Mouse (Mus musculus) embryonic fibroblast, embryonic 13.5 days (primary cell): ENCODE measurements around the gene Trpv2. TPM values are rescaled to one million over a fixed set of nuclear protein-coding genes. Genes with fewer than 3 reads are reported as not detected.

Experiments
- H3K27ac ChIP-seq: 2 replicates; pipeline ENCODE4 v1.5.1; 2012; ENCODE audit warnings: low read length, control low read depth, inconsistent platforms; ENCODE audit not compliant: insufficient read depth
- H3K4me1 ChIP-seq: 2 replicates; pipeline ENCODE4 v1.6.1; 2011; ENCODE audit warnings: low read length; ENCODE audit not compliant: control insufficient read depth, insufficient read depth
- H3K4me3 ChIP-seq: 2 replicates; pipeline ENCODE4 v1.5.1; 2011; ENCODE audit warnings: mild to moderate bottlenecking, control low read depth, low read length; ENCODE audit not compliant: insufficient read depth
- CTCF ChIP-seq: IDR thresholded peaks from 2 replicates; pipeline ENCODE4 v1.5.1; 2011; ENCODE audit warnings: mild to moderate bottlenecking, control low read depth, low read length, moderate library complexity, borderline replicate concordance; ENCODE audit not compliant: insufficient read depth
- POLR2A ChIP-seq: IDR thresholded peaks from 2 replicates; pipeline ENCODE4 v1.6.1; 2011; ENCODE audit warnings: low read depth, mild to moderate bottlenecking, control low read depth, low read length, moderate library complexity
- polyA plus RNA-seq: library from polyadenylated mRNA; stranded (reverse); fragments of >200 nt; gene quantifications from 2 replicates; pipeline ENCODE4 v1.2.4, GENCODE M21; 2011; ENCODE audit warnings: low read depth; ENCODE audit not compliant: missing spikeins, insufficient read length

Gene Trpv2
- polyA plus RNA-seq, 1 experiment, result 9.6 TPM

DNA sequence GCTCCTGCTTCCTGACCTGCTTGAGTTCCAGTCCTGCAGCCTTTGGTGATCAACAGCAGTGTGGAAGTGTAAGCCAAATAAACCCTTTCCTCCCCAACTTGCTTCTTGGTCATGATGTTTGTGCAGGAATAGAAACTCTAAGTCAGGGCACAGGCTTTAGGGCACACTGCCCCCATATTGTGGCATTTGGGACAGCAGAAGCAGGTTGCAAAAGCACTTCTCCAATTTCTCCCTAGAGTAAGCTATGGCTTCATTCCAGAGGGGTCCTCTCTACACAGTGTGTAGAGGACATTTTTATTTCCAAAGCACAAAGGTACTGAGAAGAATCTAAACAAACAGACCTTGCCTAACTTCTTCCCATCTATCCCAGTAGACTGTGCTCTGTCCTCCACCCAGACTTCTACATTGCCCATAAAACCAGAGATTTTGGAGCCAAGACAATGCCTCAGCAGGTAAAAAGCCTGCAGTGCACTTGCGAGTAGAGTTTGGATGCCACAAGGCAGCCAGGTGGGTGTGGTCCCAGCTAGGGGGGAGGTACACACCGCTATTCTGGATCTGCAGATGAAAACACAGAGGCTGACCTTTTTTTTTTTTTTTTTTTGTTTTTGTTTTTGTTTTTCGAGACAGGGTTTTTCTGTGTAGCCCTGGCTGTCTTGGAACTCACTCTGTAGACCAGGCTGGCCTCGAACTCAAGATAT is 47.4 kb downstream of the Trpv2 start:
- TF ChIP-seq POLR2A (no peak), CTCF (no peak)
- Histone ChIP-seq H3K4me3 (no peak overlapping the region), H3K4me1 (peaks cover 10% of the 10 kb centered on the region), H3K27ac (no peak overlapping the region)

DNA sequence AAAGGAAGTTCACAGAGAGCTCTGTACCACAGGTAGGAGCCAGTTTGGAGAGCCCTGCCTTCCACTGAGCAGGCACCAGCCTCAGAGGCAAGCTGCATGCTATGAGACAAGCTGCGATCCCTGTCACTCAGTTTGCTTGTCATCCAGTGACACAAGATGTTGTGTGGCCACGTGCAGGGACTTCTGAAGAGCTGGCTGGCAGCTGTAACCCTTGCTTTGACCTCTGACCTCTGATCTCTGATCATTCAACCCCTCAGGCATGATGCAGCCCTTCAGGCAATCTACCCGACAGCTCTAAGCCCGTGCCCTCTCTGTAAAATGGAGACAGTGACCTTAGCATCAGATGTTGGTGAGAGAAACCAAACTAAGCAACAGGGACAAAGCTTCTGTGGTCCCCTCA is 48.6 kb downstream of the Trpv2 start:
- Histone ChIP-seq H3K4me1 (peaks cover 10% of the 10 kb centered on the region), H3K27ac (no peak overlapping the region), H3K4me3 (no peak overlapping the region)
- TF ChIP-seq CTCF, result no peak
- no peak for TF ChIP-seq POLR2A

DNA sequence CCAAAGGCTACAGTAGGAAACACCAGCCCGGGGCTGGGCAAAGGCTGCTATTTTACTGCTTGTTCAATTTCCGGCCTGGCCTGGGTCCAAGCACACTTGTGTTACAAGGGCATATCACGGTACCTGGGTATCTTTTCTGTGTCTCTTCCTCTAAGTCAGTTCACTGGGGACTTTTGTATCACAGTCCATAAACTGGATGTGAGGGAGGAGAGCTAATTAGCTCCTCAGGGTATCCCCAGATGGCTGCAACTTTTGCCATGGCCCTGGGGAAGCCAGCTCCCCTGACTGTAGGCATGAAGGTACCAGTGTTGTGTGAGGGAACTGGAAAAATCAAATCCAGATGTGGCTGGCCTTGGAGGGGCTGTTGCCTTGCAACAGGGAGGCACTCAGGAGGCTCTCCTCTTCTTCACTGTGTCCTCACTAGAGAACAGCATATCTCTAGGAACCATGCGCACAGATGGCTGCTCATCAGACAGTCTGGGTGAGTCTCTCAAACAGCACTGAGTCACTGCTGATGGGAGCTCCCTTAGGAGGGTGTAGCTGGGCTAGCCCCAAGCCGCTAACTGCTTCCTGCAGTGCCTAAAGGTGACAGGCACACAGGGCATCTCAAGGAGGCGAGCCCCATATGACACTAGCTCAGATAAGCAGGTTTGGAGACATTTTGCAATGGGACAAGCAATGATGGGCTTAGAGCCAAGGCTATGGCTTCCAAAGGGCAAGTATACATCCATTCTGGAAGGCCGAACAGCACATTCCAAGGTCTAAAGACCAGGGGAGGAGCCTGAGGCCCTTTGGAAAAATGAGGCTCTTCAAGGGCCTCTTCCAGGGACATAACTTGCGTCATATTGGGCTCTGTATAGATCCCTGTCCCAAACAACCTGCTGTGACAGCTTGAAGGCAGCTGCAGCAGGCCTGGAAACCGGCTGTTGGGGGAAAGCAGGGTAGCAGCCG is 50.3 kb downstream of the Trpv2 start:
- no peak for TF ChIP-seq CTCF
- Histone ChIP-seq H3K27ac (peak overlapping the region; percentile 34), H3K4me3 (no peak overlapping the region), H3K4me1 (peaks cover 10% of the 10 kb centered on the region)

GRCm38 (mm10) chr11:62629352-62630224 is 55.3 kb downstream of the Trpv2 start:
- Histone ChIP-seq H3K4me3 (no peak overlapping the region), H3K4me1 (peaks cover 12% of the 10 kb centered on the region; the same call in 1 of the 2 replicates), H3K27ac (no peak overlapping the region)
- TF ChIP-seq CTCF (no peak), POLR2A (no peak)

- H3K27ac ChIP-seq, result no peak overlapping the region
- TF ChIP-seq POLR2A (no peak), CTCF (no peak)
- no peak overlapping the region for H3K4me3 ChIP-seq
- H3K4me1 ChIP-seq, result peaks cover 8% of the 10 kb centered on the region; the same call in 1 of the 2 replicates
Measured at GRCm38 (mm10) chr11:62630225-62630821, 56.0 kb downstream of the Trpv2 start.

DNA sequence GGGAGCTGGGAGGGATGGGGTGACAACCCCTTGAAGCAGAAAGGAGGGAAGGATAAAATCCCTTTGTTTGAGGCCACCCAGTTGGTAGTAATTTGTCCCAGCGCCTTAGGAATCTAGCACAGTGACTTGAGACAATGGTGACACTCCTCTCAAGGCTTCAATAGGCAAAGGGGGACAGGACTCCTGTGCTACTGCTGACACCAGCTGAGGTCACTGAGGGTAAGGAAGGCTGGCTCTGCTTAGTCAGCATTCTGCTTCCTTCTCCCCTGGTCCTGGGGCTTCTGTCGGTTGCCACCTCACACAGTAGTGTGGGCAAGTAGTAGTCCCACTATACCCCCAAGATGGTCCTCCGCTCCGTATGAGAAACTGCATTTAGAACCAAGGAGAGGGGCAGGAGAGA is 56.9 kb downstream of the Trpv2 start:
- Histone ChIP-seq H3K4me3 (no peak overlapping the region), H3K27ac (no peak overlapping the region), H3K4me1 (peaks cover 10% of the 10 kb centered on the region; the same call in 1 of the 2 replicates)
- TF ChIP-seq CTCF, result no peak
- TF ChIP-seq POLR2A, result no peak

GRCm38 (mm10) chr11:62635406-62635805 is 61.1 kb downstream of the Trpv2 start:
- no peak overlapping the region for H3K4me3 ChIP-seq
- no peak overlapping the region for H3K27ac ChIP-seq
- TF ChIP-seq POLR2A (no peak), CTCF (no peak)
- H3K4me1 ChIP-seq, result peaks cover 10% of the 10 kb centered on the region

DNA sequence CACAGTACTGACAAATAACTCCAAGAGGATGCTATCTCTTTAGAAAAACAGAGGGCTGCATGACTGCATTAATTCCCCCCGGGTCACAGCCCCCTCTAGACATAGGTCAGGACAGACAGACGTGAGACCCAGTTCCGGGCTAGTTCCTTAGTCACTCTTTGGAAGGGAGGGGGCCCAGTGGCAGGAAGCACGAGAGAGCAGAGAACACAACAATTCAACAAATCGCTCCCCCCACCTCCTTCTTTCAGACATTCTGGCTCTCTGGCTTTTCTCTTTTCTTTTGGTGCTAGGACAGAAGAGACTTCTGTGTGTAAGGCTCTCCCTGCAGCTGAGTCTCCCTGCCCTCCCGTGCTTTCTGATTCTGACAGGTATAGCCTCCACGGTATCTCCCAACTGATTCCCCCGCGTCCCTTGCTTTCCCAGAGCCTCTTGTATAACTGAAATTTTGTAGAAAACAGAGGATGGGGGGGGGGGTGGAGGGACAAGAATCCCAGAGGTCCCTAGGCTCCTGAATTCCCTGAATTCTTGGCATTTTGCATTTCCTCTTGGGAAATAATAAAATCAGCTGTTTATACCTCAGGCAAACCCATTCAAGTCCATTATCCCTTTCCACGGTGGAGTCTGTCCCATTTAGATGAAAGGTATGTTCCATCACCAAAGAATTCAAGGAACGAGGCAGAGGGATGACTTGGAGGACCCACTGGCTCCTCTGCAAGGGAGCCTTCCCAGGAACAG is 62.0 kb downstream of the Trpv2 start:
- TF ChIP-seq POLR2A, result no peak
- TF ChIP-seq CTCF, result no peak
- H3K4me3 ChIP-seq, result no peak overlapping the region
- H3K27ac ChIP-seq, result no peak overlapping the region; the same call in 1 of the 2 replicates
- H3K4me1 ChIP-seq, result peaks cover 10% of the 10 kb centered on the region

DNA sequence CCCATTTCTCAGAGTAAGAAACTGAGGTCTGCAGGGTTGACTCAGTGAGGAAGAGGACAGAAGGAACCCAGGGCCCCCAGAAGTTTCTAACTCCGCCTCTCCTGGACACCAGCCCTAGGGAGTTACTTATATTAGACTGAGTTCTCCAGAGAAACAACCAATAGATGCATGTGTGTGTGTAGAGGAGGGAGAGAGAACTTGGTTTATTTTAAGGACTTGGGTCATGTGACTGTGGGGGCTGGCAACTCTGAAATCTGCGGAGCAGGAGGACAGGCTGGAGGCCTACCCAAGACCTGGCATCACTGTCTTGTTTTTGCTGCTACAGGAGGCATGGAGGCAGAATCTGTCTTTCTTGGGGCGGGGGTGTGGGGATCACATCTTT is 62.5 kb downstream of the Trpv2 start:
- H3K4me1 ChIP-seq, result peaks cover 12% of the 10 kb centered on the region
- peak overlapping the region; percentile 74 for H3K27ac ChIP-seq

More for the DNA sequence above, 62.5 kb downstream of the Trpv2 start:
- H3K4me3 ChIP-seq, result no peak overlapping the region
- TF ChIP-seq CTCF, result no peak
- TF ChIP-seq POLR2A, result no peak
